Mouse (Mus musculus): ENCODE data around the gene Psmd1.
A peak's percentile ranks its signal among the peaks of the same experiment; 100 is the strongest.

The Psmd1 gene

DNA sequence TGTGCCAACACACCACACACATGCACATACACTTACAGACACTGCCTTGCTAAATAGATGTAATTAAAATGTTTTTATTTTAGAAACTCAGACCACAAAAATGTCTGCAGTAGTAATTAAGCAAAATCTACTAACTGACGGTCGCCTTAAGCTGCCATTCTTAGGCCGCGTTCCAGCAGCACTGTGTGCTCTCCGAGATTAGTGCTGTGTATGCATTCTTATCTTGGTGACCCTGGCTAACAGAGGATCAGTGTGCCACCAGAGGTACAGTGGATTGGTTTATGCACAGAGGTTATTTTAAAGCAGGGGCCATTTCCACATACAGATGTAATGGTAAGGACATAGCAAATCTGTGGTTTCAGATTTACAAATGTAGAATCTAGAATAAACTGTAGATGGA lies 96.9 kb downstream of the Psmd1 start:
- DNase-seq: no peak

DNA sequence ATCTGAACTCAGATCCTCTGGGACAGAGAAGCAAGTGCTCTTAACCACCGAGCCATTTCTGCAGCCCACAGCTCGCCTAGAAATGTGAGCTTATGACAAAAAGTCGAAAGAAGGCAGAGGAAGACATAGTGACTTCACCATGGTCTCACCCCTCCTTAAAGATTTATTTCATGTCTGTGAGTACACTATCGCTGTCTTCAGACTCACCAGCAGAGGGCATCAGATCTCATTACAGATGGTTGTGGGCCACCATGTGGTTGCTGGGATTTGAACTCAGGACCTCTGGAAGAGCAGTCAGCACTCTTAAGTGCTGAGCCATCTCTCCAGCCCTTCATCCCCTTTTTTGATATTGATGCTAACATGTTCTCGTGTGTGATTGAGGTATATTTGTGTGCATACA lies 110.4 kb downstream of the Psmd1 start:
- DNase-seq: no peak

DNA sequence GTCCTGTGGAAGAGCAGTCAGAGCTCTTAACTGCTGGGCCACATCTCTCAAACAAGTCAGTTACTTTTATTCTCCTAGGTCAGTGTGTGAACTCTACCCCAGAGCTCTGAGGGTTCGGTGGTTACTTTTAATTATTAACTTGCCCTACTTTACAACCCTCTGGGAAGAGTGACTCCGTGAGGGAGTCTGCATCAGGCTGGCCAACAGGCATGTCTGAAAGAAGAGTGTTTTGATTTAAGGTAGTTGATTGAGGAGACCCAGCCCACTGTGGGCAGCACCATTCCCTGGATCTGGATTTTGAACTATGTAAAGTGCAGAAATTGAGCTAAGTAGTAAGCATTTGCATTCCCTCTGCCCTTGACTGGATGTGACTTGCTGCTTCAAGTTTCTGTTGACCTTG lies 111.9 kb downstream of the Psmd1 start:
- DNase-seq: peak; percentile 81

DNA sequence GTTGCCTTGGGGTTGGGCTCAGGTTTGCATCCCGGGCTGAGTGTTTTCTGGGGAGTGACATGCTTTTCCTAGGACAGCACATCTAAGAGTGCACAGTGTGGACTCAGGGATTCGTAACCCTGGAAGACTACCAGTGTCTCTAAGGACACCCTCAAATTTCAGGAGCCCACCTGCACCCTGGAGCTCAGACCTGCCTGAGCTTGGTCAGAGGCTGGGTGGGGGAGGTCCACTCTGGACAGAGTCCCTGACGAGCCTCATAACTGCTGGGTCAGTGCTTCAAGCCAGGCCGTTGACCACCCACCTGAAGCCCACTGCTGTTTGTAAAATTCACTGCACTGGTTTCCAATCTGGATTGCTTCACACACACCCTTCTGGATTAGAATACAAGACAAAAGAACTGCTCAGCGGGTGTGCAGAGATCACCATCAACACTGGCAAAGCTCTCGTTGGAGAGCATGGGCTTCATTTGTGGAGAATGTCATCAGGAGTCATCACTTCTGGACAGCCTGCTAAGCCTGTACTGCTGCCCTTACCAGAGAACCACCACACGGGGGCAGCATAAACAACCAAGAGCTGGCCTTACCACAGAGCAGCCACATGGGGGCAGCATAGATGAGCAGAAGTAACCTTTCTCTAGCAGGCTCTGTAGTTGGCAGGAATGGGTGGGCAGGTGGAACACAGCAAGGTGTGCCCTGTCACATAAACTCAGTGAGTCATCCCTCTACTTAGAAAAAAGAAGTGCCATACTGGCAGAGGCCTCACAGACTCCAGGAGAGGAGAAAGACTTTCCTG lies 114.5 kb downstream of the Psmd1 start:
- DNase-seq: peak; percentile 82

DNA sequence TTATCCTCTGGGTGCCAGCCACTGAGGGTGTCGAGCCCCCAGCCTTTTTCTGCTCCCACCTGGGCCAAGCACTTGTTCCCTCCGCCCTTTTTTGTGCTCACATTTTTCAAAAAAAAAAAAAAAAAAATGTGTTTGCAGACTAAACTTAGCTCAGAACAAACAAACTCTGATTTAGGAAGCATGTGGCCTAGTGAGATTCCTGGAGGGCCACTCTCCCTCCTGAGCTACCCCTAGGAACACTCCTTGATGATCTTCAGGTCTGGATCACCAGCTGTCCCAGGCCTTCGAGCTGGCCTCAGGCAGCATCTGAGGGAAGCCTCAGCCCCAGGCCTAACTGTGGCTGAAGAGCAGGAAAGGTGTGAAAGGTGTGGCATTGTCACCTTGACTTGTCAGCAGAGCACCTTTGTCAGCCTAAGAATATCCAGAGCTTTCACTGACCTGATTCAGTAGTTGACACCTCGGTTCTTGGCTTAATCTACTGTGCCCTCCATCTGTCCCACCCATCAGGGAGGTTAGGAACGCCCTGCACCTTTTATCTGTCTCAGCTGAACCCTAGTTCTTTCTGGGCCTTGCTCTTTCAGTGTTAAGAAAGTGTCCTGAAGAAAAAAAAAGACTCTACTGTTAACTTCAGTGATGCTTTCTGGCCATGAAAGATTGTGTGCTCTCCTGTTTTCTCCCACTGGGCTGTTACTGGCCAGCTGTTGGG lies 118.0 kb downstream of the Psmd1 start:
- no peak for DNase-seq

DNA sequence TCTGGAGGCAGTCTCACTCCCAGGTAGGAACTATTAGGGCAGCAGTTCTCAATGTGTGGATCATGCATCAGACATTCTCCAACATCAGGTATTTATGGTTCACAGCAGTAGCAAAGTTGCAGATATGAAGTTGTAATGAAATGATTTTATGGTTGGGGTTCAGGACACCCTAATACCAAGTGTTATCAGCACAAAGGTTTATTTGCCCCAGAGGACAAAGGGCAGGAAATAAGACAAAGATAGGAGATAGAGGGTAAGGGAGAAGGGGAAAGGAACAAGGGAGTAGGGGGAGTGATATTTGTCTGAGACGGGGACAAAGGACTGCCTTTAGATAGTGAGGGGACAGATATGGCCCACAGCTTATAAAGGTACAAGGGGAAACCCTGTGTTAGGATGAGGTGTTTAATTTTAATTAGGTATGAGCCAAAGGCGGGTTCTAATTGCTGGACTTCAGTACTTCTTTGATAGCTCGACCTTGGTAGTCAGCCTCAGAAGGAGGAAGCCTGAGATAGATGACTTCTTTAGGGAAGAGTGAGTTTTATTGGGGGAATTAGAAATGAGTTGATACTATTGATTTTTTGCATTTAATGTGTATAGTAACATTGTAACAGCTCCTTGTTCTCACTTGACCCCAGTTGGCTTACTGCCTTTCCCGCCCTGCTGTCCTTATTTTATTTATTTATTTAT lies 119.5 kb downstream of the Psmd1 start:
- no peak for DNase-seq

DNA sequence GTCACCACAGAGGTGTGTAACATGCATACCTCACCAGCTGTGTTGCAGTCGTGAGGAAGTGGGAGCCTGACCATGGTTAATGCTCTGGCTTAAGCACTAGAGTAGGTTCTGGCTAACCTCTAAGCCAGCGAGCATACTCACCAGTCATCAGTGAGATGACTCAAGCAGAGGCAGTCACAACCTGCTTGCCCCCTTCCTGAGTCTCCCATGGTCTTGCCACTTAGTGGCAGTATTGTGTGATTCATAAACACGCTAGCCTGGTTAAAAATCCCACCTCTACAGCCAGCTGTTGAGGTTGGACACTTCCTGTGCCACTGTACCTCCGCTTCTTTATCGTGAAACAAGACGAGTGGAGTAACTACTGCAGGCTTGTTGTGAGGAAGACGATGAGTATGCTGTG lies 122.6 kb downstream of the Psmd1 start:
- DNase-seq: no peak

DNA sequence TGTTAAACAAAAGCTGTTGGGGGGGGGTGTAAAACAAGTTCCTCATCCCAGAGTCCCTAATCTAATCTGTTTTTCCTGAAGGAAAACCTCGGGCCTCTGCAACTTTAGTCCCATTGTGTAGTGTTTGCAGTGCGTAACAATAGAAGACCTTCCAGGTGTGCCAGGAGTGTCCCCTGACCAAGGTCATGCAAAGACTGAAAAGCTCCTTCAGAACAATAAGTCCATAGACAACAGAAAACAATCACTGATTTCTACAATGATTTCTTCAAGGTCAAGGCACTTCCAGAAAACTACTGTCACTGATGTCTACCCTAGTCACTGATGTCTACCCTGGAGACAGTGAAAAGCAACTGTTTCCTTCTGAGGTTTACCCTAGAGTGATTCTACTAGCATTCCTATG lies 123.7 kb downstream of the Psmd1 start:
- no peak for DNase-seq

DNA sequence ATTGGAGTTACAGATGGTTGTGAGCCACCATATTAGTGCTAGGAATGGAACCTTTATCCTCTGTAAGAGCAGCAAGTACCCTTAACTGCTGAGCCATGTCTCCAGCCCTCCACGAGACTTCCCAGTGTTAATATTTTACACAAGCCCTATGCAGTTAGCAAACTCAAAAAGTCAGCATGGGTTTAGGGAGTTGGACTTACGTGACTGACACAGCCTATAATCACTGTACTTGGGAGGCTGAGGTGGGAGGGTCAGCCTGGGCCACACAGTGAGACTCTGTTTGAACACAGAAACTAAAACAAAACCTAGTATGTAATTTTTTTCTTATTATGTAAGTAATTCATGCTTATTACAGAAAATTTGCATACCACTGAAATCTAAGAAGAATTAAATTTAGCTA lies 124.1 kb downstream of the Psmd1 start:
- DNase-seq: peak; percentile 39
